In genomic region chr6:128759221-128759950, GRCm38 (mm10) we compare ENCODE assay signal across 7 mouse cellular contexts. TPM values are rescaled to one million over a fixed set of nuclear protein-coding genes. Genes with fewer than 3 reads are reported as not detected.
DNase-seq lines count a peak whose midpoint lies in the region; ATAC-seq lines count a peak whose summit lies in the region.

No protein-coding gene starts in this region.

- 84% methylated on average over 5 of the region's 5 CpGs for WGBS in kidney, embryonic 16.5 days
- WGBS in embryonic facial prominence, embryonic 11.5 days: 78% methylated on average over 5 of the region's 5 CpGs
- 79% methylated on average over 5 of the region's 5 CpGs for WGBS in hindbrain, embryonic 12.5 days
- 80% methylated on average over 5 of the region's 5 CpGs for WGBS in midbrain, embryonic 15.5 days

- no peaks in the 10 kb centered on the region for H3K36me3 ChIP-seq in kidney, embryonic 16.5 days (ENCODE audit: insufficient read depth, low read length)
- H3K36me3 ChIP-seq in embryonic facial prominence, embryonic 11.5 days (replicated peaks; ENCODE audit: control insufficient read depth, insufficient read depth, low read depth, low read length): no peaks in the 10 kb centered on the region
- no peaks in the 10 kb centered on the region for H3K36me3 ChIP-seq in hindbrain, embryonic 12.5 days
- H3K36me3 ChIP-seq in midbrain, embryonic 15.5 days (replicated peaks): no peaks in the 10 kb centered on the region

- H3K27me3 ChIP-seq in kidney, embryonic 16.5 days (ENCODE audit: insufficient read depth, low read length): no peaks in the 10 kb centered on the region
- H3K27me3 ChIP-seq in embryonic facial prominence, embryonic 11.5 days (ENCODE audit: control insufficient read depth, insufficient read depth, low read length): no peaks in the 10 kb centered on the region
- H3K27me3 ChIP-seq in hindbrain, embryonic 12.5 days: no peaks in the 10 kb centered on the region
- H3K27me3 ChIP-seq in midbrain, embryonic 15.5 days (replicated peaks): no peaks in the 10 kb centered on the region

- DNase-seq in kidney, postnatal 14 days: no peak
- DNase-seq in embryonic facial prominence, embryonic 11.5 days (ENCODE audit: low spot score): peak; percentile 4
- no peak for DNase-seq in lung, postnatal 14 days
- no peak for DNase-seq in gastrocnemius, adult 8-10 months (ENCODE audit: low spot score in 2 of 2)

- H3K9ac ChIP-seq in kidney, embryonic 16.5 days (replicated peaks; ENCODE audit: low read length): no peak overlapping the region
- H3K9ac ChIP-seq in embryonic facial prominence, embryonic 11.5 days (replicated peaks; ENCODE audit: low read length): no peak overlapping the region
- no peak overlapping the region for H3K9ac ChIP-seq in hindbrain, embryonic 12.5 days
- no peak overlapping the region for H3K9ac ChIP-seq in midbrain, embryonic 15.5 days

- no peaks in the 10 kb centered on the region for H3K9me3 ChIP-seq in kidney, embryonic 16.5 days (ENCODE audit: low read length)
- H3K9me3 ChIP-seq in embryonic facial prominence, embryonic 11.5 days (replicated peaks; ENCODE audit: control insufficient read depth, low read length): no peaks in the 10 kb centered on the region
- no peaks in the 10 kb centered on the region for H3K9me3 ChIP-seq in hindbrain, embryonic 12.5 days (replicated peaks)
- no peaks in the 10 kb centered on the region for H3K9me3 ChIP-seq in midbrain, embryonic 15.5 days

- no peak for ATAC-seq in kidney, embryonic 16.5 days (ENCODE audit: low FRiP score, low TSS enrichment)
- ATAC-seq in embryonic facial prominence, embryonic 11.5 days (replicated peaks; ENCODE audit: insufficient number of reproducible peaks, low FRiP score, low TSS enrichment, low read depth): no peak
- no peak for ATAC-seq in hindbrain, embryonic 12.5 days (ENCODE audit: low FRiP score)
- no peak for ATAC-seq in midbrain, embryonic 15.5 days (replicated peaks)

- peaks cover 4% of the 10 kb centered on the region for H3K4me1 ChIP-seq in kidney, embryonic 16.5 days (ENCODE audit: insufficient read depth, low read length)
- no peaks in the 10 kb centered on the region for H3K4me1 ChIP-seq in embryonic facial prominence, embryonic 11.5 days (ENCODE audit: control insufficient read depth, insufficient read depth, low read length)
- 0 out of 2 replicates have a peak, but pooled peaks cover 3% of the 10 kb centered on the region for H3K4me1 ChIP-seq in hindbrain, embryonic 12.5 days
- peaks cover 10% of the 10 kb centered on the region for H3K4me1 ChIP-seq in midbrain, embryonic 15.5 days

- peak overlapping the region; percentile 47 for H3K4me2 ChIP-seq in kidney, embryonic 16.5 days (replicated peaks; ENCODE audit: low read depth, low read length)
- no peak overlapping the region for H3K4me2 ChIP-seq in embryonic facial prominence, embryonic 11.5 days (ENCODE audit: low read depth, low read length)
- H3K4me2 ChIP-seq in hindbrain, embryonic 12.5 days (replicated peaks): peak overlapping the region; percentile 11; the same call in 1 of the 2 replicates
- H3K4me2 ChIP-seq in midbrain, embryonic 15.5 days: peak overlapping the region; percentile 36

- no peak overlapping the region for H3K27ac ChIP-seq in kidney, embryonic 16.5 days (ENCODE audit: low read length)
- H3K27ac ChIP-seq in embryonic facial prominence, embryonic 11.5 days (replicated peaks; ENCODE audit: low read depth, low read length): no peak overlapping the region
- H3K27ac ChIP-seq in hindbrain, embryonic 12.5 days: no peak overlapping the region
- peak overlapping the region; percentile 95 for H3K27ac ChIP-seq in midbrain, embryonic 15.5 days

- no peak overlapping the region for H3K4me3 ChIP-seq in kidney, embryonic 16.5 days (ENCODE audit: low read length)
- no peak overlapping the region for H3K4me3 ChIP-seq in embryonic facial prominence, embryonic 11.5 days (ENCODE audit: low read depth, low read length)
- no peak overlapping the region for H3K4me3 ChIP-seq in hindbrain, embryonic 12.5 days
- peak overlapping the region; percentile 66 for H3K4me3 ChIP-seq in midbrain, embryonic 15.5 days

RNA-seq across cellular contexts. Expression of gene Klrb1c, which starts 29.6 kb away (rescaled TPM):
- polyA plus RNA-seq in kidney, embryonic 16.5 days (2015; fragmentation: Nextera tagmentation; extraction: Ambion mirVana): 0.06 and 0.30 TPM in 2 replicates
- polyA plus RNA-seq in embryonic facial prominence, embryonic 11.5 days (2014; fragmentation: Nextera tagmentation; extraction: Ambion mirVana): 0.17 TPM in 1 of 2 replicates, not detected in the other
- polyA plus RNA-seq in hindbrain, embryonic 12.5 days (2016; fragmentation: Nextera tagmentation; extraction: Ambion mirVana): not detected in 2 replicates
- 0.12 and 0.13 TPM in 2 replicates for polyA plus RNA-seq in midbrain, embryonic 15.5 days (2015; fragmentation: Nextera tagmentation; extraction: Ambion mirVana)
- not detected for total RNA-seq in gastrocnemius, adult 8-10 months (2022)

RNA-seq across cellular contexts. Expression of gene Klrb1, which starts 36.5 kb away (rescaled TPM):
- polyA plus RNA-seq in kidney, embryonic 16.5 days (2015; fragmentation: Nextera tagmentation; extraction: Ambion mirVana): not detected in 2 replicates
- polyA plus RNA-seq in embryonic facial prominence, embryonic 11.5 days (2014; fragmentation: Nextera tagmentation; extraction: Ambion mirVana): not detected in 2 replicates
- not detected in 2 replicates for polyA plus RNA-seq in hindbrain, embryonic 12.5 days (2016; fragmentation: Nextera tagmentation; extraction: Ambion mirVana)
- polyA plus RNA-seq in midbrain, embryonic 15.5 days (2015; fragmentation: Nextera tagmentation; extraction: Ambion mirVana): 0.82 and 0.94 TPM in 2 replicates
- not detected for total RNA-seq in gastrocnemius, adult 8-10 months (2022)
